Mouse (Mus musculus): ENCODE results near the gene Rerg. TPM values are rescaled to one million over a fixed set of nuclear protein-coding genes. Genes with fewer than 3 reads are reported as not detected.

Rerg gene
- polyA plus RNA-seq (2014; fragmentation: Illumina TruSeq; extraction: RNeasy Lipid Tissue Mini Kit (QIAGEN cat#74804); ENCODE audit: low read depth, low replicate concordance) = 289 TPM

DNA sequence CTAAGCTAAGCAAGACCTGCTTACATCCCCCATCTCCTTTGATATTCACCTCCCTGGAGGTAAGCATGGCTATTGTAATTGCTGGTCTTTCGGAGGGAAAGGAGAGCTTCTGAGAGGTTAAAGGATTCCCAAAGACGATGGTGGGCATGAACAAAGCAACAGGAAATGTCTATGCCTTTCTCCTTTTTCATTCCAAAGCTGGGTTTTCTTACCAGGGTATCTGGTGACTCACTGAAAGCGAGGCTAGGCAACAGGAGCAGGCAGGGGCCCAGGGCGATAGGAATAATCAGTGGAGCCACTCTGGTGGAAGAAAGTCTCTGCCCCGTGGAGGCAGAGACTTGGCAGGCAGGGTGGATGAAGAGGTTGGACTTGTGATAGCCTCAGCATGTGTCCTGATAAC, at the start of gene Rerg:
Gene Rerg, minus strand, starts transcription at position 272 of the 400 bp plus-strand sequence.

Other genes with a start within 250 kb of the Rerg start
- not detected for gene Erp27, start 248.3 kb downstream of the Rerg start, polyA plus RNA-seq (2014; fragmentation: Illumina TruSeq; extraction: RNeasy Lipid Tissue Mini Kit (QIAGEN cat#74804); ENCODE audit: low read depth, low replicate concordance)
- gene Pde6h, start 246.7 kb downstream of the Rerg start, polyA plus RNA-seq (2014; fragmentation: Illumina TruSeq; extraction: RNeasy Lipid Tissue Mini Kit (QIAGEN cat#74804); ENCODE audit: low read depth, low replicate concordance) = not detected
- gene Arhgdib, start 228.6 kb downstream of the Rerg start, polyA plus RNA-seq (2014; fragmentation: Illumina TruSeq; extraction: RNeasy Lipid Tissue Mini Kit (QIAGEN cat#74804); ENCODE audit: low read depth, low replicate concordance) = 21.1 TPM
- gene Ptpro, start 81.8 kb upstream of the Rerg start, polyA plus RNA-seq (2014; fragmentation: Illumina TruSeq; extraction: RNeasy Lipid Tissue Mini Kit (QIAGEN cat#74804); ENCODE audit: low read depth, low replicate concordance) = 2.5 TPM